27 mouse cellular contexts compared by ENCODE assay signal in genomic region chr13:9886465-9887135, GRCm38 (mm10).
A peak's percentile ranks its signal among the peaks of the same experiment; 100 is the strongest.
DNase-seq lines count a peak whose midpoint lies in the region; ATAC-seq and TF ChIP-seq lines count a peak whose summit lies in the region.
"Had no signal": no experiment of that assay in that cellular context is flagged by ENCODE, and none has a peak within 500 bp of the region (broad histone marks: within the 10 kb centered on the region; RNA-seq: fewer than 3 reads in every experiment).

No protein-coding gene starts in this region.

- WGBS in heart, embryonic 12.5 days, result 76% methylated on average over 6 of the region's 6 CpGs
- 41% methylated on average over 6 of the region's 6 CpGs for WGBS in lung, postnatal 0 days

- no peaks in the 10 kb centered on the region for H3K36me3 ChIP-seq in heart, embryonic 12.5 days
- H3K36me3 ChIP-seq in lung, postnatal 0 days (ENCODE audit: insufficient read depth, low read length), result no peaks in the 10 kb centered on the region
- H3K36me3 ChIP-seq: embryonic facial prominence, embryonic 13.5 days; forebrain, embryonic 10.5 days; heart, embryonic 10.5 days; hindbrain, embryonic 10.5 days; hindbrain, embryonic 15.5 days; kidney, embryonic 15.5 days; limb, embryonic 12.5 days; liver, embryonic 15.5 days; midbrain, embryonic 12.5 days; neural tube, embryonic 12.5 days had no signal

- no peak for TF ChIP-seq CTCF in lung, postnatal 0 days (IDR thresholded peaks at IDR 0.05)

- peak; percentile 11 to 26 for DNase-seq in heart, postnatal 14 days
- DNase-seq in kidney, postnatal 4 days, result peak; percentile 25 to 30
- no peak for DNase-seq in kidney, adult 11 months
- peak; percentile 52 for DNase-seq in lung, postnatal 0 days (ENCODE audit: low spot score)
- peak; percentile 28 for DNase-seq in lung, postnatal 14 days
- DNase-seq in layer of hippocampus, postnatal 10 days (ENCODE audit: low spot score in 2 of 2), result no peak
- DNase-seq: adrenal gland, adult 2 months; B cell, adult 2 months; cerebellum, adult 11-12 months; cerebellum, adult 9-11 months; embryo, embryonic 11 days; gastrocnemius, adult 2 months; thymus, postnatal 4 days had no signal

- no peaks in the 10 kb centered on the region for H3K9me3 ChIP-seq in heart, embryonic 12.5 days (replicated peaks)
- no peaks in the 10 kb centered on the region for H3K9me3 ChIP-seq in lung, postnatal 0 days (ENCODE audit: low read length)
- H3K9me3 ChIP-seq: embryonic facial prominence, embryonic 13.5 days; forebrain, embryonic 10.5 days; heart, embryonic 10.5 days; hindbrain, embryonic 10.5 days; hindbrain, embryonic 15.5 days; kidney, embryonic 15.5 days; limb, embryonic 12.5 days; liver, embryonic 15.5 days; megakaryocyte, embryonic 14.5 days; midbrain, embryonic 12.5 days; neural tube, embryonic 12.5 days had no signal

- H3K4me2 ChIP-seq in heart, embryonic 12.5 days, result no peak overlapping the region
- no peak overlapping the region for H3K4me2 ChIP-seq in lung, postnatal 0 days (replicated peaks; ENCODE audit: low read depth, low read length)
- H3K4me2 ChIP-seq: embryonic facial prominence, embryonic 13.5 days; hindbrain, embryonic 15.5 days; kidney, embryonic 15.5 days; limb, embryonic 12.5 days; liver, embryonic 15.5 days; midbrain, embryonic 12.5 days; neural tube, embryonic 12.5 days had no signal

- no peak overlapping the region for H3K27ac ChIP-seq in heart, embryonic 12.5 days (ENCODE audit: poor library complexity, severe bottlenecking)
- H3K27ac ChIP-seq in lung, postnatal 0 days (ENCODE audit: low read length), result no peak overlapping the region
- H3K27ac ChIP-seq: embryonic facial prominence, embryonic 13.5 days; forebrain, embryonic 10.5 days; gastrocnemius, adult 2 months; heart, embryonic 10.5 days; hindbrain, embryonic 10.5 days; hindbrain, embryonic 15.5 days; kidney, embryonic 15.5 days; limb, embryonic 12.5 days; liver, embryonic 15.5 days; midbrain, embryonic 12.5 days; neural tube, embryonic 12.5 days had no signal

- H3K9ac ChIP-seq in heart, embryonic 12.5 days, result no peak overlapping the region
- no peak overlapping the region for H3K9ac ChIP-seq in lung, postnatal 0 days (replicated peaks; ENCODE audit: low read depth)
- H3K9ac ChIP-seq: embryonic facial prominence, embryonic 13.5 days; hindbrain, embryonic 15.5 days; kidney, embryonic 15.5 days; limb, embryonic 12.5 days; liver, embryonic 15.5 days; midbrain, embryonic 12.5 days; neural tube, embryonic 12.5 days had no signal

- peaks cover 10% of the 10 kb centered on the region; the same call in 1 of the 2 replicates for H3K4me1 ChIP-seq in heart, embryonic 12.5 days (replicated peaks)
- H3K4me1 ChIP-seq in lung, postnatal 0 days (ENCODE audit: insufficient read depth, low read depth, low read length), result peaks cover 5% of the 10 kb centered on the region
- H3K4me1 ChIP-seq: embryonic facial prominence, embryonic 13.5 days; heart, embryonic 10.5 days; hindbrain, embryonic 10.5 days; hindbrain, embryonic 15.5 days; limb, embryonic 12.5 days; liver, embryonic 15.5 days; megakaryocyte, embryonic 14.5 days; midbrain, embryonic 12.5 days; neural tube, embryonic 12.5 days had no signal

- 0 out of 2 replicates have a peak, but pooled peaks cover 4% of the 10 kb centered on the region for H3K27me3 ChIP-seq in heart, embryonic 12.5 days (replicated peaks)
- no peaks in the 10 kb centered on the region for H3K27me3 ChIP-seq in lung, postnatal 0 days (replicated peaks; ENCODE audit: insufficient read depth, low read length)
- H3K27me3 ChIP-seq: embryonic facial prominence, embryonic 13.5 days; hindbrain, embryonic 15.5 days; kidney, embryonic 15.5 days; limb, embryonic 12.5 days; liver, embryonic 15.5 days; midbrain, embryonic 12.5 days; neural tube, embryonic 12.5 days had no signal

- ATAC-seq in heart, embryonic 12.5 days (ENCODE audit: insufficient number of reproducible peaks, low FRiP score), result no peak
- ATAC-seq in lung, postnatal 0 days, result peak; percentile 45; the same call in 1 of the 2 replicates
- ATAC-seq: forebrain, embryonic 16.5 days had no signal

- no peak overlapping the region for H3K4me3 ChIP-seq in heart, embryonic 12.5 days
- no peak overlapping the region for H3K4me3 ChIP-seq in lung, postnatal 0 days (ENCODE audit: low read depth, low read length)
- H3K4me3 ChIP-seq: embryonic facial prominence, embryonic 13.5 days; forebrain, embryonic 10.5 days; gastrocnemius, adult 2 months; heart, embryonic 10.5 days; hindbrain, embryonic 10.5 days; hindbrain, embryonic 15.5 days; kidney, embryonic 15.5 days; limb, embryonic 12.5 days; liver, embryonic 15.5 days; megakaryocyte, embryonic 14.5 days; midbrain, embryonic 12.5 days; myocyte; neural tube, embryonic 12.5 days had no signal

- intact Hi-C loops in heart, postnatal 14 days (cut with DNase I), result loop anchor here (10.0 kb wide), 1 partner anchor 578 kb away; no protein-coding TSS in a partner anchor

- peak; percentile 55; the same call in 1 of the 2 replicates for TF ChIP-seq EP300 in lung, postnatal 0 days (IDR thresholded peaks at IDR 0.05)

Comparison
In these comparisons a context has a peak if more than half of its experiments do, and no peak if none do; other contexts are left out.
1. DNase-seq: peak in heart, postnatal 14 days (2 of 2), kidney, postnatal 4 days (2 of 2), lung, postnatal 0 days (single experiment) and lung, postnatal 14 days (single experiment); none in kidney, adult 11 months (single experiment) and layer of hippocampus, postnatal 10 days (0 of 2).